Mouse (Mus musculus) E14TG2a.4 (cell line): ENCODE measurements at regions not wholly inside any gene's neighbourhood (a gene's known extent, or its start where the extent isn't known, plus 50 kb on each side); places are given as distances from the start of the nearest gene placed in this dataset.

Experiments
- CTCF ChIP-seq: conservative IDR thresholded peaks from 2 replicates; pipeline ENCODE4 v1.5.1; 2014; ENCODE audit warnings: low read length
- NANOG ChIP-seq: IDR thresholded peaks from 2 replicates; pipeline ENCODE4 v1.6.1; 2014; ENCODE audit warnings: borderline replicate concordance, low read length, mixed read lengths

DNA sequence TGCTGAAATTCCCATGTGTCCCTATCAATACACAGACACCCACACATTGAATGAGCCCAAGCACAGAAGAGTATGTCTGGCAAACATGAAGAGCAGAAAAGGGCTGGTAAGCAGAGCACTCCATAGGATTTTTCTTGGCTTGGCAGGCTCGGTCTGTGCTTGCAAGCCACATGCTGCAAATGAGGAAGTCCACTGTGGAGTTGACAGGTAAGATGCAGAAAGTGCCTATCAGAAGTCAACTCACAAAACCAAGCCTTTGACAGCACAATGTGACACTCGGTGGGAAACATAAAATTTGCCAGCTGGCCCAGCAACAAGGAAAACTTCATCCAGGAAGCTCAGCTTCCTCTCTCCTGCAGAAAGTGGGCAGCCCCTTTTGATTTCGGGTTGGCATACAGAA lies 722.7 kb downstream of the 1700064H15Rik start:
- TF ChIP-seq CTCF (no peak), NANOG (no peak)
